Mouse (Mus musculus) liver, postnatal 0 days (tissue): ENCODE data around the gene Ush1c.

Source experiments
- CTCF ChIP-seq: sonication (generic); IDR thresholded peaks from 2 replicates; pipeline ENCODE4 v1.5.1; 2016; ENCODE audit warnings: antibody characterized with exemption, low read depth
- EP300 ChIP-seq: IDR thresholded peaks from 2 replicates; pipeline ENCODE4 v1.6.1; 2016; ENCODE audit warnings: antibody characterized with exemption, low read depth, mild to moderate bottlenecking

- no peak for TF ChIP-seq EP300
- TF ChIP-seq CTCF = peak; percentile 72
Measured at GRCm38 (mm10) chr7:46279946-46280345, 41.6 kb upstream of the Ush1c start.
